Mouse (Mus musculus): Measurements from ENCODE around the gene P4ha2.
A peak's percentile ranks its signal among the peaks of the same experiment; 100 is the strongest.

P4ha2 gene

DNA sequence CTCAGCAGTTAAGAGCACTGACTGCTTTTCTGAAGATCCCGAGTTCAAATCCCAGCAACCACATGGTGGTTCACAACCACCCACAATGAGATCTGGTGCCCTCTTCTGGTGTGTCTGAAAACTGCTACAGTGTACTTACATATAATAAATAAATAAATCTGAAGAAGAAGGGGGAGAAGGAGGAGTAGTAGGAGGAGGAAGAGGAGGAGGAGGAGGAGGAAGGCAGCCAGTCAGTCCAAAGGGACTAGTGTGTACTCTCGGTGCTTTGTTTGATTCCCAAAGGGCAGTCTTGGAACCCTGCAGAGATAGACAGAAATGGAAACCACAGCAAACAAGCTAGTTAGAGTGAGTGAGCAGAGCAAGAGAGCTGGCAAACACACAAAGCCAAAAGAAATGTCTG, 40.3 kb downstream of the P4ha2 start:
- DNase-seq (ENCODE audit: low spot score), result peak; percentile 38

GRCm38 (mm10) chr11:54141200-54141971, 41.5 kb downstream of the P4ha2 start:
- no peak for DNase-seq (ENCODE audit: low spot score)

GRCm38 (mm10) chr11:54144886-54145285, 45.0 kb downstream of the P4ha2 start:
- DNase-seq (ENCODE audit: low spot score), result no peak

GRCm38 (mm10) chr11:54145990-54146389, 46.1 kb downstream of the P4ha2 start:
- no peak for DNase-seq (ENCODE audit: low spot score)

- no peak for DNase-seq (ENCODE audit: low spot score)
Measured at GRCm38 (mm10) chr11:54149791-54150465, 50.0 kb downstream of the P4ha2 start.

- DNase-seq (ENCODE audit: low spot score), result no peak
Measured at GRCm38 (mm10) chr11:54151141-54151540, 51.2 kb downstream of the P4ha2 start.

- no peak for DNase-seq (ENCODE audit: low spot score)
Measured at GRCm38 (mm10) chr11:54152957-54153356, 53.1 kb downstream of the P4ha2 start.

DNA sequence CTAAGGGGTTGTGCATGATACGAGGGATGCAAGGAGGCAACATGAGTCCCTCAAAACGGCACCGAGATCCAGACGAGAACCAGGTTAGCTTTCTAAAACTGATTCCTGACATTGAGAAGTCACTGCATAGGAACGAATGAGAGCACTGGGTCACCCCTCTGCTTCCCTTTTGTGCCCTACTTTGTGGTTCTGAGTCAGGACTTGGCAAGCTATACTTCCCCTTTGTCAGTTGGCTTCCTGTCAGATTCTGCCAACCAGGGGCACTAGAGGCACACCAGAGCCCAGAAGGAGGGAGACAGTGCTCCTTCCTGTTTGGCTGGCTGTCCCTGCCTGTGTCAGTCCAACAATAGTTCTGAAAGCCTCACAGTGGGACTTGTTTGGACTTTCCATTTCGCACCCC, 56.0 kb downstream of the P4ha2 start:
- DNase-seq (ENCODE audit: low spot score), result no peak

- DNase-seq (ENCODE audit: low spot score), result no peak
Measured at GRCm38 (mm10) chr11:54156504-54156903, 56.6 kb downstream of the P4ha2 start.

- no peak for DNase-seq (ENCODE audit: low spot score)
Measured at GRCm38 (mm10) chr11:54157586-54157985, 57.7 kb downstream of the P4ha2 start.

GRCm38 (mm10) chr11:54160435-54160834, 60.5 kb downstream of the P4ha2 start:
- DNase-seq (ENCODE audit: low spot score), result no peak

GRCm38 (mm10) chr11:54160920-54161319, 61.0 kb downstream of the P4ha2 start:
- DNase-seq (ENCODE audit: low spot score), result no peak

DNA sequence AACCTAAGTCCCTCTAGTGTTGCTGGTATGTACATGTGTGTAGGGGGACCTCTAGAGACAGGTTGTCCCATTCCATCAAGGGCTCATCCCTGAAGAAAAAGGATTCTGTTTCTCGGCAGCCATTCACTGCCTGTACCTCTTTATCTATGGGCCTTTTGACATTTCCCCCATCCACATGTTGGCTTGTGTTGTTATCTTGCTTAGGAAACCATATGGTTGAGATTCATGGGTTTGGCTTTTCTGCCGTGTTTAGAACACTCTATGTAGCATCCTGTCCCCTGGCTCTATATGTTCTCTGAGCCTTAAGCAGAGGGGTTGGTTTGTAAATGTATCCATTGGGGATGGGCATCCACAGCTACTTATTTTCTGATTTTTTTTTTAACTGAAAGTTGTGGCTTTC, 61.6 kb downstream of the P4ha2 start:
- no peak for DNase-seq (ENCODE audit: low spot score)

DNA sequence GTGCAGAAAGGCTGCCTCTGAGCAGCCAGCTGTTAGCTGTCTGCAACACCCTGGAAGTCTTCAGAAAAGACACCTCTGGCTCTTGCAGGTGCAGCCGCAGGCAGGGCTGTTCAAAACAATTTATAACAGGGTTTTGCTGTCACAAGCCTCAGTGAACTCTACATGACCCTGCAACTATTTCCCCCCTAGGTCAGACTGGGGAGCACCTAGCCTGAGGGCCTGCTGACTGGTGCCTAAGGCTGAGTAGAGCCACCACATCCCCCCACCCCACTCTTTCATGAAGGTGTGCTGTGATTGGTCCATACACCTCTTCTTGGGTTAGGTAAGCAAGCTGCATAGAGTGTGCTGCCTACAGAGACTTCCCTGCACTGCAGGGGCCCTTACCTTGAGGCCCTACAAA, 63.1 kb downstream of the P4ha2 start:
- DNase-seq (ENCODE audit: low spot score), result no peak

- DNase-seq (ENCODE audit: low spot score), result no peak
Measured at GRCm38 (mm10) chr11:54169432-54170295, 69.8 kb downstream of the P4ha2 start.

- DNase-seq (ENCODE audit: low spot score), result no peak
Measured at GRCm38 (mm10) chr11:54171175-54171574, 71.3 kb downstream of the P4ha2 start.

DNA sequence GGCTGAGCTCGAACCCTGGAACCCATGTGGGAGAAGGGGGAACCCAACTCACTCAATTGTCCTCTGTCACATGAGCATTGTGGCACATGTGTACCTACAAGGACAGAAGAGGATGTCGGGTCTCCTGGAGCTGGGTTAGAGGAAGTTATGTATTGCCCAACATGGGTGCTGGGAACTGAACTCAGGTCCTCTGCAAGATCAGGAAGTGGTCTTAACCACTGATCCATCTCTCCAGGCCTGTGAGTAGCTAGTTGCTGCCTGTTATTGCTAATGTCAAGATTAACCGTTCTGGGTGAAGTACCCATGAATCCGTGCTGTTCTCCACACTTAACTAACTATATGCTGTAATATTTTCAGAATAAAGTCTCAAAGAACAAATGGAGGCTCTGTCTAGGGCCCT, 74.3 kb downstream of the P4ha2 start:
- DNase-seq (ENCODE audit: low spot score), result no peak

DNA sequence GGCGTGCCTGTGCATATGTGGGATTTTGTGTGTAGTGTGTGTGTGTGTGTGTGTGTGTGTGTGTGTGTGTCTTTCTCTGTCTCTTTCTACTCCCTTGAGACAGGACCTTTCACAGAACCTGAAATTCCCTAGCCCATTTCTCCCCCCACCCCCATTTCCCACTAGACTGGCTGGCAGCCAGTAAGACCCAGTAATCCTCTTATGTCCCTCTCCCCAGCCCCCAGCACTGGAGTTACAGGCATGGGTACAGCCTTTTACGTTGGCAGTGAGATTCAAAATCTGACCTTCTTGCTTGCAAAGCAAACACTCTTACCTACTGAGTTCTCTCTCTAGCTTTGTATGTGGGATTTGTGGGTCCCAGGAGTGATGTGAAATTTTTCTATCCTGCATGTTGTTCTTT, 75.0 kb downstream of the P4ha2 start:
- no peak for DNase-seq (ENCODE audit: low spot score)

Measured in urinary bladder, postnatal 10 days (tissue).